18 mouse cellular contexts compared by ENCODE assay signal in genomic region chr7:127183345-127183744, GRCm38 (mm10). TPM values are rescaled to one million over a fixed set of nuclear protein-coding genes. Genes with fewer than 3 reads are reported as not detected.
DNase-seq lines count a peak whose midpoint lies in the region; ATAC-seq lines count a peak whose summit lies in the region.
"Had no signal": no experiment of that assay in that cellular context is flagged by ENCODE, and none has a peak within 500 bp of the region (broad histone marks: within the 10 kb centered on the region; RNA-seq: fewer than 3 reads in every experiment).

No protein-coding gene starts in this region.

- no peaks in the 10 kb centered on the region for H3K27me3 ChIP-seq in liver, embryonic 13.5 days
- H3K27me3 ChIP-seq: embryonic facial prominence, embryonic 13.5 days; forebrain, embryonic 15.5 days; megakaryocyte, embryonic 14.5 days had no signal

- DNase-seq in MEL-GATA-1-ER (ENCODE audit: extremely low read depth, low read depth): peak; percentile 89
- DNase-seq in liver, embryonic 13.5 days: peak; percentile 58
- peak; percentile 76 for DNase-seq in yolk sac, embryonic 10.5 days (ENCODE audit: low spot score)
- no peak for DNase-seq in thymus, postnatal 10 days (ENCODE audit: low spot score in 2 of 2)
- no peak for DNase-seq in cerebellum, postnatal 10 days
- DNase-seq in cerebellum, adult 9-11 months: no peak
- DNase-seq: cerebellum, adult 2 months; gastrocnemius, postnatal 25 days; heart, adult 2 months; lung, adult 18-20 months; lung, postnatal 14 days had no signal

- H3K9ac ChIP-seq in liver, embryonic 13.5 days: 0 out of 2 replicates have a peak overlapping the region, but pooled peaks have one; percentile 20
- H3K9ac ChIP-seq: embryonic facial prominence, embryonic 13.5 days; forebrain, embryonic 15.5 days had no signal

- H3K9me3 ChIP-seq in liver, embryonic 13.5 days (replicated peaks): no peaks in the 10 kb centered on the region; the same call in 1 of the 2 replicates
- H3K9me3 ChIP-seq: embryonic facial prominence, embryonic 13.5 days; forebrain, embryonic 15.5 days; limb, embryonic 10.5 days had no signal

- no peaks in the 10 kb centered on the region for H3K36me3 ChIP-seq in liver, embryonic 13.5 days
- H3K36me3 ChIP-seq: embryonic facial prominence, embryonic 13.5 days; forebrain, embryonic 15.5 days; limb, embryonic 10.5 days had no signal

- peak overlapping the region; percentile 23; the same call in 1 of the 2 replicates for H3K4me2 ChIP-seq in liver, embryonic 13.5 days
- H3K4me2 ChIP-seq: embryonic facial prominence, embryonic 13.5 days; forebrain, embryonic 15.5 days had no signal

- H3K4me1 ChIP-seq in liver, embryonic 13.5 days (replicated peaks): peaks cover 56% of the 10 kb centered on the region
- H3K4me1 ChIP-seq: embryonic facial prominence, embryonic 13.5 days; forebrain, embryonic 15.5 days; limb, embryonic 10.5 days had no signal

- WGBS in liver, embryonic 13.5 days (ENCODE audit: insufficient replicate concordance): 9% methylated on average over 8 of the region's 8 CpGs

- peak overlapping the region; percentile 80 for H3K27ac ChIP-seq in liver, embryonic 13.5 days
- H3K27ac ChIP-seq: embryonic facial prominence, embryonic 13.5 days; forebrain, embryonic 15.5 days; heart, adult 2 months; limb, embryonic 10.5 days had no signal

- H3K4me3 ChIP-seq in liver, embryonic 13.5 days (replicated peaks): no peak overlapping the region
- H3K4me3 ChIP-seq: embryonic facial prominence, embryonic 13.5 days; forebrain, embryonic 15.5 days; heart, adult 2 months; limb, embryonic 10.5 days had no signal

- peak; percentile 35; the same call in 1 of the 2 replicates for ATAC-seq in erythroid progenitor cell, adult 5-6 weeks (replicated peaks; ENCODE audit: low FRiP score, poor library complexity, severe bottlenecking)
- ATAC-seq in liver, embryonic 13.5 days (ENCODE audit: low read depth): peak; percentile 84
- ATAC-seq: forebrain, embryonic 15.5 days; hindbrain, embryonic 16.5 days; midbrain, embryonic 16.5 days had no signal

RNA-seq across cellular contexts. Expression of gene Cd2bp2, which starts 12.5 kb away (rescaled TPM):
- total RNA-seq in erythroid progenitor cell, adult 5-6 weeks (2015; ENCODE audit: low replicate concordance): 18.7 and 25.2 TPM in 2 replicates
- total RNA-seq in erythroid progenitor cell, adult 5-6 weeks (2017; ENCODE audit: low replicate concordance): 43.6 and 63.3 TPM in 2 replicates
- 27.1 and 32.1 TPM in 2 replicates for polyA plus RNA-seq in liver, embryonic 13.5 days (2015; fragmentation: Nextera tagmentation; extraction: Ambion mirVana)

RNA-seq across cellular contexts. Expression of gene Tbc1d10b, which starts 24.9 kb away (rescaled TPM):
- total RNA-seq in erythroid progenitor cell, adult 5-6 weeks (2015; ENCODE audit: low replicate concordance): 25.6 and 36.4 TPM in 2 replicates
- 85.3 and 173 TPM in 2 replicates for total RNA-seq in erythroid progenitor cell, adult 5-6 weeks (2017; ENCODE audit: low replicate concordance)
- 15.8 and 15.9 TPM in 2 replicates for polyA plus RNA-seq in liver, embryonic 13.5 days (2015; fragmentation: Nextera tagmentation; extraction: Ambion mirVana)

RNA-seq across cellular contexts. Expression of gene Mylpf, which starts 25.3 kb away (rescaled TPM):
- total RNA-seq in erythroid progenitor cell, adult 5-6 weeks (2015; ENCODE audit: low replicate concordance): 24.3 and 28.1 TPM in 2 replicates
- 25.7 and 48.9 TPM in 2 replicates for total RNA-seq in erythroid progenitor cell, adult 5-6 weeks (2017; ENCODE audit: low replicate concordance)
- polyA plus RNA-seq in liver, embryonic 13.5 days (2015; fragmentation: Nextera tagmentation; extraction: Ambion mirVana): 42.7 and 46.8 TPM in 2 replicates

RNA-seq across cellular contexts. Expression of gene Spn, which starts 45.7 kb away (rescaled TPM):
- total RNA-seq in erythroid progenitor cell, adult 5-6 weeks (2015; ENCODE audit: low replicate concordance): 16.2 and 30.2 TPM in 2 replicates
- total RNA-seq in erythroid progenitor cell, adult 5-6 weeks (2017; ENCODE audit: low replicate concordance): 30.8 and 32.0 TPM in 2 replicates
- 8.2 and 8.7 TPM in 2 replicates for polyA plus RNA-seq in liver, embryonic 13.5 days (2015; fragmentation: Nextera tagmentation; extraction: Ambion mirVana)
- polyA plus RNA-seq: forebrain, embryonic 15.5 days; hindbrain, embryonic 16.5 days; midbrain, embryonic 16.5 days had no signal

RNA-seq across cellular contexts. Expression of gene Zfp553, which starts 49.5 kb away (rescaled TPM):
- total RNA-seq in erythroid progenitor cell, adult 5-6 weeks (2015; ENCODE audit: low replicate concordance): 2.5 and 2.9 TPM in 2 replicates
- 0.77 and 10.0 TPM in 2 replicates for total RNA-seq in erythroid progenitor cell, adult 5-6 weeks (2017; ENCODE audit: low replicate concordance)
- polyA plus RNA-seq in liver, embryonic 13.5 days (2015; fragmentation: Nextera tagmentation; extraction: Ambion mirVana): 8.3 and 9.0 TPM in 2 replicates

Comparison
In these comparisons a context has a peak if more than half of its experiments do, and no peak if none do; other contexts are left out.
1. DNase-seq: peak in MEL-GATA-1-ER (single experiment), liver, embryonic 13.5 days (single experiment) and yolk sac, embryonic 10.5 days (single experiment); none in thymus, postnatal 10 days (0 of 2), cerebellum, postnatal 10 days (0 of 2) and cerebellum, adult 9-11 months (single experiment).